ENCODE assay signal across 33 mouse cellular contexts in genomic region chr10:41538986-41539385, GRCm38 (mm10). TPM values are rescaled to one million over a fixed set of nuclear protein-coding genes. Genes with fewer than 3 reads are reported as not detected.
"Had no signal": no experiment of that assay in that cellular context is flagged by ENCODE, and none has a peak within 500 bp of the region (broad histone marks: within the 10 kb centered on the region; RNA-seq: fewer than 3 reads in every experiment).

No protein-coding gene starts in this region.

- H3K27ac ChIP-seq: limb, embryonic 10.5 days; limb, embryonic 12.5 days; limb, embryonic 13.5 days; limb, embryonic 15.5 days; liver, embryonic 12.5 days; liver, embryonic 13.5 days; liver, embryonic 14.5 days; liver, embryonic 15.5 days; lung, embryonic 15.5 days; macrophage; midbrain, embryonic 10.5 days; midbrain, embryonic 12.5 days; midbrain, embryonic 13.5 days; neural tube, embryonic 12.5 days had no signal

- H3K36me3 ChIP-seq: liver, embryonic 13.5 days had no signal

- H3K9ac ChIP-seq: limb, embryonic 12.5 days; limb, embryonic 13.5 days; limb, embryonic 15.5 days; liver, embryonic 12.5 days; liver, embryonic 13.5 days; liver, embryonic 14.5 days; liver, embryonic 15.5 days; liver, postnatal 0 days; lung, embryonic 14.5 days; lung, embryonic 15.5 days; midbrain, embryonic 12.5 days; midbrain, embryonic 13.5 days; neural tube, embryonic 12.5 days had no signal

- H3K27me3 ChIP-seq: limb, embryonic 12.5 days; limb, embryonic 13.5 days; limb, embryonic 15.5 days; liver, embryonic 12.5 days; liver, embryonic 13.5 days; liver, embryonic 15.5 days; lung, embryonic 15.5 days; neural tube, embryonic 12.5 days had no signal

- H3K4me3 ChIP-seq: limb, embryonic 10.5 days; limb, embryonic 12.5 days; limb, embryonic 13.5 days; limb, embryonic 15.5 days; liver, embryonic 12.5 days; liver, embryonic 13.5 days; liver, embryonic 15.5 days; lung, embryonic 15.5 days; megakaryocyte, embryonic 14.5 days; midbrain, embryonic 10.5 days; midbrain, embryonic 12.5 days; midbrain, embryonic 13.5 days; myocyte; neural tube, embryonic 12.5 days had no signal

- H3K4me1 ChIP-seq: limb, embryonic 10.5 days; limb, embryonic 12.5 days; limb, embryonic 13.5 days; limb, embryonic 15.5 days; liver, embryonic 12.5 days; liver, embryonic 13.5 days; liver, embryonic 15.5 days; lung, embryonic 15.5 days; neural tube, embryonic 12.5 days had no signal

- ATAC-seq: liver, embryonic 12.5 days; liver, postnatal 0 days; lung, postnatal 0 days; midbrain, embryonic 13.5 days; midbrain, embryonic 16.5 days had no signal

- H3K9me3 ChIP-seq: limb, embryonic 10.5 days; limb, embryonic 12.5 days; limb, embryonic 13.5 days; limb, embryonic 15.5 days; liver, embryonic 12.5 days; liver, embryonic 13.5 days; liver, embryonic 15.5 days; lung, embryonic 15.5 days; megakaryocyte, embryonic 14.5 days; midbrain, embryonic 10.5 days; midbrain, embryonic 12.5 days; neural tube, embryonic 12.5 days had no signal

- H3K4me2 ChIP-seq: limb, embryonic 12.5 days; limb, embryonic 13.5 days; limb, embryonic 15.5 days; liver, embryonic 11.5 days; liver, embryonic 12.5 days; liver, embryonic 13.5 days; liver, embryonic 15.5 days; lung, embryonic 14.5 days; lung, embryonic 15.5 days; midbrain, embryonic 12.5 days; midbrain, embryonic 13.5 days; neural tube, embryonic 12.5 days had no signal

- DNase-seq: left cerebral cortex, postnatal 4 days; liver; liver, embryonic 13.5 days; liver, postnatal 0 days; lung, adult 18-20 months; lung, adult 2 months; lung, embryonic 14.5 days; lung, postnatal 10 days; lung, postnatal 14 days; lung, postnatal 36 days; lung, postnatal 4 days; midbrain, embryonic 14.5 days had no signal

RNA-seq across cellular contexts. Expression of gene Ppil6, which starts 48.7 kb away (rescaled TPM):
- total RNA-seq: megakaryocyte-erythroid progenitor cell, adult 5-6 weeks; monocyte, adult 5-6 weeks had no signal
- polyA plus RNA-seq: liver, embryonic 12.5 days; liver, embryonic 13.5 days; liver, embryonic 14.5 days; liver, embryonic 16.5 days; macrophage had no signal
